Mouse (Mus musculus): ENCODE data around the gene Vwa8. TPM values are rescaled to one million over a fixed set of nuclear protein-coding genes. Genes with fewer than 3 reads are reported as not detected.

Gene Vwa8
- total RNA-seq, 2 experiments from 2014 or later, result 23.3 to 28.0 TPM

- no peak for DNase-seq (ENCODE audit: extremely low spot score in 1 of 2, low spot score in 1 of 2)
Measured at GRCm38 (mm10) chr14:79243038-79243883, 394.4 kb downstream of the Vwa8 start.

- DNase-seq (ENCODE audit: extremely low spot score in 1 of 2, low spot score in 1 of 2), result no peak
Measured at GRCm38 (mm10) chr14:79244571-79244970, 395.7 kb downstream of the Vwa8 start.

GRCm38 (mm10) chr14:79251727-79252285 is 403.0 kb downstream of the Vwa8 start:
- DNase-seq (ENCODE audit: extremely low spot score in 1 of 2, low spot score in 1 of 2), result no peak

Other genes with a start within 250 kb of the Vwa8 start
- 100 to 1,000 TPM in 1 of 2 experiments, 10 to 100 TPM in 1; 95.6 to 118 TPM for gene Dgkh, start 116.3 kb upstream of the Vwa8 start, total RNA-seq (2021)